Mouse (Mus musculus) C2C12 (cell line): ENCODE measurements at regions not wholly inside any gene's neighbourhood (a gene's known extent, or its start where the extent isn't known, plus 50 kb on each side); places are given as distances from the start of the nearest gene placed in this dataset.

ENCODE experiments used
- CEBPB ChIP-seq: IDR thresholded peaks from one replicate; pipeline ENCODE4 v1.6.1; 2011; ENCODE audit warnings: low read depth, mild to moderate bottlenecking, control low read depth, moderate library complexity
- CTCF ChIP-seq: IDR thresholded peaks from one replicate; pipeline ENCODE4 v1.5.1; 2011; ENCODE audit not compliant: control insufficient read depth, insufficient read depth, insufficient read length
- MAX ChIP-seq: IDR thresholded peaks from one replicate; pipeline ENCODE4 v1.6.1; 2011; ENCODE audit warnings: mild to moderate bottlenecking, control low read depth
- MYOD1 ChIP-seq: IDR thresholded peaks from one replicate; pipeline ENCODE4 v1.6.1; 2011; ENCODE audit warnings: low read depth; ENCODE audit not compliant: control insufficient read depth, insufficient read length
- MYOG ChIP-seq: IDR thresholded peaks from one replicate; pipeline ENCODE4 v1.6.1; 2011; ENCODE audit not compliant: control insufficient read depth, insufficient read length; ENCODE audit errors: extremely low read depth

- TF ChIP-seq CTCF (no peak), MAX (no peak), CEBPB (no peak), MYOG (no peak), MYOD1 (no peak)
Measured at GRCm38 (mm10) chr10:37449894-37450293, 311.2 kb upstream of the Marcks start.
